Mouse (Mus musculus) spleen, postnatal 14 days (tissue): Measurements from ENCODE around the gene Gas2l1.
A peak's percentile ranks its signal among the peaks of the same experiment; 100 is the strongest.

Source experiments
- DNase-seq, 2 experiments: peaks; one replicate each; pipeline ENCODE4 v3.0.0; 2021 to 2022; ENCODE audit warnings: low spot score in 2 of 2

The Gas2l1 gene

DNA sequence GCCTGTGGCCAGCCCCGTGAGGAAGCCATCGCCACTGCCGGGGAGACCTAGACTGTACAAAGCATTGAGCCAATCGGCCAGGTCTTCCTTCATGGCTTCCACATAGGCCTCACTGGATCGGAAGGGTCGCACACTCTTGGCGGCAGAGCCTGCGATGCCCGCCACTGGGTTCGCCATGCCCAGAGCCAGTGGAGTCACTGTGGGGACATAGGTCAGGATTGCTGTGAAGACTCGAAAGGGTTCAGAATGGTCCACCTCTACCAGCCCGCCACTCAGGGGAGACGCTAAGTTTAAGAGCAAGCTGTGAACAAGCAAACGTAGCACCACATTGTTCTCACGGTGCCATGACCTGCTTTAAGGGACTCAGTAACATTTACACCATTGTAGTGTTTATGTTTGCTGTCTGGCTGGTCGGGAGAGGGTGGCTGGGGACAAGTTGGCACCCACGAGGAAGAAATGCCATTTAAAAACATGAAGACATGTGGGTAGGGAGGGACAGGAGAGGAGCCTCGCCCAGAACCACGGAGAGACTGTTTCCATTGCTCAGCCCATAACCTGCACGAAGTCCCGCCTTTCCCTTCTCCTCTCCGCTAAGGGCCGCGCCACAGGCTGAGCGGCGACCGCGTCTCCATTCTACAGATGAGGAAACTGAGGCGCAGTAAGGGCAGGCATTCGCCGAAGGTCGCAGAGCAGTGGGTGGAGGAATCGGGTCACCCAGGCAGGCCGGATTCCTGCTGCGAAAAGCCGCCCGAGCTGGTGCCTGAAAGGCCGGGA is 658 bp downstream of the Gas2l1 start:
- no peak for DNase-seq

DNA sequence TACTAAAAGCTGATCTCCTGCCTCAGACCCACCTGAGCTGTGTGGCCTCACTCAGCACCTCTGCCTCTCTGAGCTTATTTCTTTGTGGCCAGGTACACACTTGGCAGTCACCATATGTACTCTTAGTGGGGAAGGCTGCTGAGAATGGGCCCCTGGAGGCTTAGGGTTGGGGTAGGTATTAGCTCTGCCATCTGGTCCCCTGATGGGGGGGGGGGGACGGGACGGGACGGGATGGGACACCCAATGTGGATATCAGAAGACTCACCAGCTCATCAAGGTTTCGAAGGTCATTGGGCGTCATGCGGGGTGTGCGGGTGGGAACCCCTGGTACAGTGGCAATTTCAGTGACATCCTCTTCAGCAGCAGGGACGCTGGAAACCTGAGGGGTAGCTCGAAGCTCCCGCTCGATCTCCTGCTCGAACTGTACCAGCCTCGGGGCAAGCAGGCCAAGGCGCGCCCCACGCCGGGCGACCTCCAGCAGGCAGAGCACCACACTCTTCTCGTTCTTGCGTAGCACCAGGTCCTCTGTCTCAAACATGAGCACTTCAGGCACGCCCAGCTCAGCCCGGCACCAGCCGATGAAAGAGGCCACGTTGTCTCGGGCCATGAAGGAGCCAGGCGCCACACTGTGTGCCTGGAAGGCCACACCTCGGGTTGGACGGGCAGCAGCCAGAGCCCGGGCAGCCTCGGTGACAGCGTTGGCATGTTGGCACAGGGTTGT is 1.4 kb downstream of the Gas2l1 start:
- no peak for DNase-seq

DNA sequence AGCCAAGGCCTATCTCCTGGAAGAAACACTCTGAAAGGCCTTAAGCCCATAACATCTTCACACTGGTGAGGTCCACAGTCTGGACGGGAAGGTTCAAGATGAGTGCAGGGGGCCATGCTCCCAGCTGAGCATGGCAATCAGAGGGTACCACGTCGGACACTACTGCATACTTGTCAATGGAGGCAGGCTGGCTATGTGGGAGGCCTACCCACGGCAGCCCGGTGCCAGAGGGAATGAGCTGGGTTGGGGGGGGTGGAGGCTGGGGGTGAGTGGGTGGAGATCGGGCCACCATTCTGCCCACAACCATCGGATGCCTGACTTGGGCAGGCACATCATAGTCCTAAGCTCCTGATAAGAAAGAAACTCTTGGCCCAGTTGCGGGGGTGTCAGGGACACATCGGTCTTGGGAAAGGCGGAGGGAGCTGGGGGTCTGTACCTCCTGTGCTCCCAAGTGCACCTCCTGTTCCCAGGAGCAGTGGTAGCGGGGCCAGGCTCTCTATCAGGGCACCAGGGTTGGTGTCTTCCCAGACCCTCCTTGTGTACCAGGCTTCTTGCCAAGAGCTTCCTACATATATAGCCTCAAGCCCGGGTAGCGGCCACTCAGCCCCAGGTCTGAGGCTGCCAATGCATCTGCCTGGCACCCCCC is 2.1 kb downstream of the Gas2l1 start:
- DNase-seq, result no peak

DNA sequence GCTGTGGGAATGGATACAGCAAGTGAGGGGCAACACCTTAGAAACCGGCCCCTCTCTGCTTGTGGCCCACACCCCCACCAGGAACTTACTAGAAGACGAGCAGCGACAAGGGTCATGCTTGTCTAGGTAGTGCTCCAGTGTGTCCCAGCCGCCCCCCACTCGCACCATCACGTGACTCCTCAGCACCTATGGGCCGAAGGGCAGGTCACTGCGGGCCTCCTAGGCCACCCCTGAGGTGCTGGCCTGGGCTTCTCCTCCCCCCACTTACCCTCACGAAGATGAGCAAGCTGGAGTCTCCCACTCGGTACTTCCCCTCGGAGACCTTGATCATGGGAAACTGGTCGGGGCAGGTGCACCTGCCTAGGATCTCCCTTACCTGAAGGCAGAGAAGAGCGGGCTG is 2.8 kb downstream of the Gas2l1 start:
- DNase-seq, result no peak

DNA sequence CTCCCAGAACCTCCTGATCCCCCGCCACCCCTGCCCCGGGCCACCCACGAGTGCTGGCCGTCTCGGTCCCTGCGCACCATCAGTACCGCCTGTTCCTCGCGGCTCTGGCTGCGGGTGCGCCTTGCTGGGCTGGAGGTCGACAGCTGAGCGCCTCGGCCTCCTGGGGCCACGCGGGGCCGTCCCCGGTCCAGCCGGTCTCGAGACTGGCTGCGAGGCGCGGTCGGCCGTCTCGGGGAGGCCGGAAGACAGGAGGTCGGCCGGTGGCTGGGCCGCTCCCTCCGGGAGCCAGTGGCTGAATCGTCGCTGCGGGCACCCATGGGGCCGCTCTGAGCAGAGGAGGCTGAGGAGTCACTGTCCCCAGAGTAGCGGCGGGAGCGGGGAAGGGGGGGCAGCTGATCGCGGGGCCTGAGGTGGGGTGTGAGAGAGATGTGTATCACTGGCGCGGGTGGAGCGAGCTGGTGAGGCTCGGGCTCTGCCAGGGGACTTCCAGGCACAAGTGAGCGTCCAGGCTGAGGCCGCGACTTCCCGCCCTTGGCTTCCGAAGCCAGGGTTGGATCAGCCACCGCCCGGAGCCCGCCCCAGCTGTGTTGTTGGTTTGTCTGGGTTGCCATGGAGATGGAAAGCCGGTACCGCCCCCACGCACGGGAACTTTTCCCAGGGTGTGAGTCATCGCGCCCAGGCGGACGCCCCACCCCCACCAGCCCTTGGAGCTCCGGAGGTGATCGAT is 3.6 kb downstream of the Gas2l1 start:
- DNase-seq, result no peak

DNA sequence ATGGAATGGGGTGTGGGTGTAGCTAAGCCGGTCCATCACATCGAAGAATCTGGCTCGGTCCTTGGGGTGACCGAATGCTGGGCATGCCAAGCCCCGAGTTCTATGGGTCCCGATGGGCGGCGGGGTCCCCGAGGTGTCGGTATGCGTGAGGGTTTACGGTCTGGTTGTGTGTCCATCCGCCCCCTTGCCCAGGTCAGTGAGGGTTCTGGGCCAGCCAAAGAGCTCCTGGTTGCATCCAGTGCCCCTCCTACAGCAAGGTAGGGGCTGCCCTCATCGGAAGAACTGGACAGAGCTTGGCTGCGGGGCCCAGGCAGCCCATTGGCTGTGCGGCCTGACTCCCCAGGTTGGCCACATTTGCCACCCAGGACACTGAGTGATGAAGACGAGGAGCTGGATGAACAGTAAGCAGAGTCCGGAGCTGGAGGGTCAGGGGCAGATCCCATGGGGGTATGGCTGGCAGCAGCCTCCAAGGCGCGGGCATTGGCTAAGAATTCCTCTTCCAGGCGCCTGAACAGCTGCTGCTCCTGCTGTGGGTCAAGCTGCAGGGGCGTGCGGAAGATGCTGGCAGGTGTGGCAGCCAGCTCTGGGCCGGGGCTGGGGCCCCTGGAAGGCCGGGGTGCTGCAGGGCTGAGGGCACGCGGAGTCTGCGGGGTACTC is 4.2 kb downstream of the Gas2l1 start:
- DNase-seq, result no peak

DNA sequence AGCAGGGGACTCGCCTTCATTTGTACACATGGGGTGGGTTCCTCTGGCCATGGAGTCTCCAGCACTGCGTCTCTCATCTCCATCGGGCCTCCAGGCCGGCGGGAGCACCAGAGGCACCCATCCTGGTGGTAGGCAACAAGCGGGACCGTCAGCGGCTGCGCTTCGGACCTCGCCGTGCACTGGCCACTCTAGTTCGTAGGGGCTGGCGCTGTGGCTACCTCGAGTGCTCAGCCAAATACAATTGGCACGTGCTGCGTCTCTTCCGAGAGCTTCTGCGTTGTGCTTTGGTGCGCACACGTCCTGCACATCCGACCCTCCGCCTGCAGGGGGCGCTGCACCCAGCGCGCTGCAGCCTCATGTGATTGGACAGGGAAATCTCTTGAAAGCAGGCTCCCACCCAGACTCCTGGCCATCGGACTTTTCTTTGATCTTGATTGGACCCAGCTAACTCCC is 5.4 kb downstream of the Gas2l1 start:
- no peak for DNase-seq

DNA sequence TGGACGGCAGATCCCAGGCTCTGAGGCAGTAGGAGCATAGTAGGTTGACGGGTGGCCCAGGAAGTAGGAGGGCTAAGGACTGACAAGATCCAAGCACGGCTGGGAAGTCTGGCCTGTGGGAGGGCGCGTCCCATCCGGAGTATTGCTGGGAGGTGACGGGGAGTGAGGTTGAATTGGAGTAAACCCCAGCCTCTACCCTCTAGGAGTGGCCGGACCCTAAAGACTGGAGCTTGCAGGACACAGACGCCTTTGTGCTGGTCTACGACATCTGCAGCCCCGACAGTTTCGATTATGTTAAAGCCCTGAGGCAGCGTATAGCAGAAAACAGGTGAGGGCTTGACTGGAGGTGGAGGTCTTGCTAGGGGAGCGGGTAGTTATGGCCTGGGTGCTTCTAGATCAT is 5.9 kb downstream of the Gas2l1 start:
- DNase-seq, result no peak

DNA sequence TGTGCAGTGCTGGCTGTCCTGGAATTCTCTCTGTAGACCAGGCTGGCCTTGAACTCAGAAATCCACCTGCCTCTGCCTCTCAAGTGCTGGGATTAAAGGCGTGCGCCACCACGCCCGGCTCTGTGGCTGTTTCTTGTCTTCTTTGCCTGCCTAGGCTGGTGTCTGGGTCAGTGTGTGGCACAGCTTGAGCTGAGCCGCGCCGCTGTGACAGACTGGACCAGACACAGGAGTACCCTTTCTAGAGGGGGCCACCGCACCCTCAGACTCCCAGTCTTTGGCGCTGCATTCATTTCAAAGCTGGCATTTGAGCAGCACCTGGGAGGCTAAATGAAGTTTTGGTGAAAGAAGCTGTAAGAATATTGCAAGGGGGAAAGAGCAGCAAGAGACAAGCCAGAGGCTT is 6.3 kb downstream of the Gas2l1 start:
- no peak for DNase-seq

DNA sequence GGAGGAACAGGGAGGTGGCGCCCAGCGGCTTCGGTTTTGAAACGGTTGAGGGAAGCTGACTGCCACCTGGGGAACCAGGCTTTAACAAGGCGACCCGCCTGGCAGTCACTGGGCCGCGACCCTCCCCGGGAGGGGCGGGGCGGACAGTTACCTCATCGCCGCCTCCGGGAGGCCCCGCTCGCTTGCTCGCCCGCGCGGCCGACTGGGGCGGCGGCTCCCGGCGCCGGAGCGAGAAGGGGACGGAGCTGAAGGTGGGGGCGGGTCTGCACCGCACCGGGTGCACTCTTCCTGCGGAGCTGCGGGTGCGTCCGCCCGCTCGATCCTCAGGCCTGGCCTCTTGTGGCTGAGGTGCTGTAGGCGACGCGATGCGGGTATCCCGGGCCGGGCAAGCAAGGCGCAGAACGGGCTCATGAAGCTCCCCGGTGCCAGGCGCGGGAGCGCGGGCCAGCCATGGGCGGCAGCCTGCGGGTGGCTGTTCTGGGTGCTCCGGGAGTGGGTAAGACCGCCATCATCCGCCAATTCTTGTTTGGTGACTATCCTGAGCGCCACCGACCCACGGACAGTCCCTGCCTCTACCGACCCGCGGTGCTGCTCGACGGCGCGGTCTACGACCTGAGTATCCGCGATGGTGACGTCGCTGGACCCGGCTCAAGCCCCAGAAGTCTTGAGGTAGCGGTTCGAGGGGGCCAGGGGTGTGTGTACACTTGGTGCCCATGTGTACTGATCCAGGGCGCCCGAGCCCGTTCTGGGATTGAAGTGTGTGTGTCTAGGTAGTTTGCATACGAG is 7.1 kb downstream of the Gas2l1 start, which contains the start of gene Rasl10a:
TSS of gene Rasl10a (plus strand) at position 273 of the 786 bp plus-strand sequence.
- peak in 1 of 2 experiments; percentile 48 for DNase-seq

DNA sequence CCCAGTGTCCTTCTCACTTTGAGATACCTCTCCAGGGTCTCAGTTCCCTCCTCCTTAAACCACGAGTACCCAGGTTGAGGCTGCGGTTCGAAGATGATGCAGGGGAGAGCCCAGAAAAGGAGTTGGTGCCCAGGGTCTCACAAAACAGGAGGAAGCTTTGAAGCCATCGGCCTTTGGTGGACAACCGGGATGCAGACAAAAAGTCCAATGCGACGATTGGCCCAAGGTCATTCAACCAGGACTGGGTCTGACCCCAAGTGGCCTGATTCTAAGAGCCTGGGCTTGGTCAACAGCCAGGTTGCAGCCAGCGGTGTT is 7.6 kb downstream of the Gas2l1 start:
- DNase-seq, result no peak

DNA sequence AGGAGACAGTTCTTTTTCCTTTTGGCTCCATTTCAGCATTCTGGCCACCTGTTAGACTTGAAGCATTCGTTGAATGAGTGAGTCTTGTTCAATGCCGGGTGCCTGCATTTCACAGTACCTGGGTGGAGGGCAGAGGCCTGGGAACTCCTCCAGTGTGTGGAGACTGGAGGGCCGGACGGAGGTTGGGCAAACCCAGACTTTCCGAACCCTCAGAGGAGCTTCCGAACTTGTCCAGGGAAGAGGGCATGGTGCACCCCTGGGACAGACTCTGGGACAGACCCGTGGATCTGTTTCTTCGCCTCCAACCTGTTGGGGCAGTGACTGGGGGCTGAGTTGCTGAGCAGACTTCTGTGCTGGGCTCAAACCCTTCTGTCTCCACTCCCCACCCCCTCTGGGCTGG is 8.1 kb downstream of the Gas2l1 start:
- DNase-seq, result no peak

DNA sequence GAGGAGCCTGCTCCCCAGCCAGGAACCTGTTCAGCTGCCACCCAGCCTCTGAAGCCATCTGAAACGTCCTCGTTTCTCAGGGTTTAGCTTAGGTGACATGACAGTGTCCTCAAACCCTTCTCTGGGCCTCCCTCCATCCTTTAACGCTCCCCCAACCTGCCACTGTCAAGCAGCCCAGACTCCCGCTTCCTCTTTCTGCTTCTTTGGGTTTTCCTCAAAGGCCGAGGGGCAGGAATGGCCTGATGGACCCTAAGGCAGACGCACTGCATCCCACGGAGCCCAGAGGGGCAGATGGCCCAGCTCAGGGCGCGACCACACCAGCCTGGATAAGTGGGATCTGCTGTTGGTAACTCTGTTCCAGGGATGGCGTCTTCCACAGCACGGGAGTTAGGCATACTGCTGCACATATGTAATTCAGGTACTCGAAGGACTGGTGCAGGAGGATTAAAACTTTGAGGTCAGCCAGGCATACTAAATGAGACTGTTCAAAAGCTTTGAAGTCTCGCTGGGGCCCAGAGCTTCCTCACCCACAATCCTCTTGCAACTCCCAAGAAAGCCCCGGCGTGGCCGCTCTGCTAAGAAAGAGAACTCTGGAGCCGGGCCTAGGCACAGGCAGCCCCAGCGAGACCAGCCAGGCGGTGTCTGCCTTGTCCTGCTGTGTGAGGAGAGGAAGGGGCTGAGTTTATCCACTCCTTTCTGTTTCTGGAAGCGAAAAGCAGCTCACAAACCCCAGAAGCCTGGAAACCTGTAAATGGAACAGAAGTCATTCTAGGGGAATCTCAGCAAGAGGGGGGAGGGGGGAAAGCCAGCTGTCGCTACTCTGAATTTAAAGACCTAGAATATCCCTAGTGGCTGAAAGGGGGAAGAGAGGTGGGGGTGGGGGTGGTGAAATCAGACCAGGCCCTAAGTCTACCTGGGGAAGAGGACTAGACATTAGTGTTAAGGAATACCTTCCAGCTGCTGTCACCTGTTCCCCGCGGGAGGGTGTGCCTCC is 8.9 kb downstream of the Gas2l1 start:
- no peak for DNase-seq

DNA sequence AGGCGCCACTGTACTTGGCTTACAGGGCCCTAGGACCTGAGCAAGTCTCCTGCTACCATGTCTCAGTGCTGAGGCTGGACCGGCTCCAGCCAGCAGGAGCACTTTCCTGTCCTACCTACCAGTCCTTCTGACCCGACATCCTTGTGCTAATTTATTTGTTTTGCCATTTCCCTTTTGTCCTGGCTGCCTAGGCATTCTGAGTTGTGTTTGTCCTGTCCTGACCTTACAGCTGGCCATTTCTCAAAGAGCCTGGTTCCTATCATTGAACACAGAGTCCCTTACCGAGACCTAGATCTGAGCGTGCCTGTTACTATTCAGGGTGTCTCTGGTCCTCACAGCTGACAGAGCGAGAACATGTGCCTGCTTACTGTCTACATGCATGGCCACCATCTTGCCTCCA is 10.3 kb downstream of the Gas2l1 start:
- DNase-seq, result no peak

DNA sequence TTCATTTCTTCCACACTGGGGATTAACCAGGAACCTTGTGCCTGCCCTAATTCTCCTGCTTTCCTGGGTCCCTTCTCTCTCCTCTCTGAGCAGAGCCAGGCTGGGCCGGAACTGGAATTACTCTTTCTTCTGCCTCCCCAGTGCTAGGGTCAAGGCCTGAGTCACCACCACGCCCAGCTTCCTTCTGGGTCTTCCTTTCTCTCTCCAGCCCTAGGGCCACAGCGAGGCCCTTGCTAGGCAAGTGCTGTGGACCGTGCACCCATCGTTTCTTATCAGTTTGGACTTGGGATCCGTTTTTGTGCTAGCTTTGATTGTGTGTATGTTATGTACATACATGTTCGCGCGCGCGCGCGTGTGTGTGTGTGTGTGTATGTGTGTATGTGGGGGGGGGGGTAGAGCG is 11.0 kb downstream of the Gas2l1 start:
- no peak for DNase-seq

DNA sequence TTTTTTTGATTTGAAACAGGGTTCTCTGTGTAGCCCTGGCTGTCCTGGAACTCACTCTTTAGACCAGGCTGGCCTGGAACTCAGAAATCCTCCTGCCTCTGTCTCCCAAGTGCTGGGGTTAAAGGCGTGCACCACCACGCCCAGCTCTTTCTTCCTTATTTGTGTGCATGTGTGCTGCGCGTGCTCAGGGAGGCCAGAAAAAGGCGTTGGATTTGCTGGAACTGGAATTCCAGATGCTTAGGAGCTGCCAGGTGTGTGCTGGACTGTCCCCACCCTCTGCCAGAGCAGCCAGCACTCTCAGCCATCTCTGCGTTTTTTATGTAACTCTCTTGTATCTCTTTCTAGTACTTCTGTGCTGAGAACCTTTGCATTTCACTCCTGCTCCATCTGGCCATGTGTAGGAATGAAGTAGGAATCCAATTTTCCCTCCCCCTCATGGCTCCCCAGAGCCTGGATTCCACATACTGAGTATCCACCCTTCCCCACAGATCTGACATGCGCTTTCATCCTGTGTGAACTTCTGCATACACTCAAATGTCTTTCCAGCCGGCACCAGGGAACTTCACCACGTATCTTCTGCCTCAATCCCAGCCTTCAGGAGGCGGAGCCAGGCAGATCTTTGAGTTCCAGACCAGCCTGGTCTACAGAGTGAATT is 12.8 kb downstream of the Gas2l1 start:
- no peak for DNase-seq

DNA sequence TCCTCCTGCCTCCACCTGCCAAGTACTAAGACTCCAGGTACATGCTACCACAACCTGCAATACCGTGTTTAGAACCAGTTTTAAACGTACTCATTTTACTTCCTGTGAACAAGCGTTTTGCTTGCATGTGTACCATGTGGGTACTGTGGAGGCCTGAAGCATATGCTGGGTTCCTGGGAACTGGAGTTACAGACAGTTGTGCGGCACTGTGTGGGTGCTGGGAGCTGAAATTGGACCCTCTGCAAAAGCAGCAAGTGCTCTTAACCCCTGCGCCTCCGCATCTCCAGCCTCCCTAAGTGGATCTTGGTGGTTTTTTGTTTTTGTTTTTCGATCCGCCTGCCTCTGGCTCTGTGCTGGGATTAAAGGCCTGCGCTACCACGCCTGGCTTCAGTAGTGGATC is 13.5 kb downstream of the Gas2l1 start:
- no peak for DNase-seq

DNA sequence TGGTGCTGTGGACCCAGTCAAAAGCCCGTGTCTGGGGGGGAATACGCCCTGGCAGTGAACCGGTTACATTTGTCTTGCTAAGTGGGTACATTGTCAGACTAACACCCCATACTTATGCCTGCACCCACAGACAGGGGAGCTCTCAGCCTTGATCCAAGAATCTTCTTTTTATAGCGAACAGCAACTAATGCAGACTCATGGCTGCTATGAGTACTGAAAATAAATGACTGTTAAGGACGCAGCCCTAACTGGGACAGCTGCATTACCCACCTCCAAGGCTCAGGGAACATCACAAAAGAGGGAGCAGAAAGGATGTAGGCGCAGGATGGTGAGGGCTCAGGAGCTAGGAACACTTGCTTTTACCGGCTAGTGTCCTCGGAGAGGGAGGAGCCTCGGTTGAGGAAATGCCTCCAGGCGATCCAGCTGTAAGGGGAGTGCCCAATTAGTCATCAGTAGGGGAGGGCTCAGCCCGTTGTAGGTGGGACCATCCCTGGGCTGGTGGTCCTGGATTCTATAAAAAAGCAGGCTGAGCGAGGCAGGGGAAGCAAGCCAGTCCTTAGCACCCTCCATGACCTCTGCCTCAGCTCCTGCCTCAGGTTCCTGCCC is 18.7 kb downstream of the Gas2l1 start:
- DNase-seq, result no peak
